Mouse (Mus musculus) frontal cortex, postnatal 36 days (tissue): ENCODE measurements around the gene Syne3.

Experiments used
- DNase-seq, 2 experiments: peaks; one replicate each; pipeline ENCODE4 v3.0.0; 2022; ENCODE audit warnings: low spot score in 2 of 2

Syne3 gene

DNA sequence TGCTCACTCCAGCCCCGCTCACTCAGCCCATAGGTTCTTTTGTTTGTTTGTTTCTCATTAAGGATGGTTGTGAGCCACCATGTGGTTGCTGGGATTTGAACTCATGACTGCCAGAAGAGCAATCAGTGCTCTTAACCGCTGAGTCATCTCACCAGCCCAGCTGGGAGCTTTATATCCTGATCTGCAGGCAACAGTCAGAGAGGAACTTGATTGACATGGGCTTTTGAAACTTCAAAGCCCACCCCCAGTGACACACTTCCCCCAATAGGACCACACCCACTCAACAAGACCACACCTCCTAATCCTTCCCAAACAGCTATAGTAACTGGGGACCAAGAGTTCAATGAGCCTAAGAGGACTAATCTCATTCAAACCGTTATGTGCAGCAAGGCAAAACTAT is 85.1 kb downstream of the Syne3 start:
- no peak for DNase-seq

DNA sequence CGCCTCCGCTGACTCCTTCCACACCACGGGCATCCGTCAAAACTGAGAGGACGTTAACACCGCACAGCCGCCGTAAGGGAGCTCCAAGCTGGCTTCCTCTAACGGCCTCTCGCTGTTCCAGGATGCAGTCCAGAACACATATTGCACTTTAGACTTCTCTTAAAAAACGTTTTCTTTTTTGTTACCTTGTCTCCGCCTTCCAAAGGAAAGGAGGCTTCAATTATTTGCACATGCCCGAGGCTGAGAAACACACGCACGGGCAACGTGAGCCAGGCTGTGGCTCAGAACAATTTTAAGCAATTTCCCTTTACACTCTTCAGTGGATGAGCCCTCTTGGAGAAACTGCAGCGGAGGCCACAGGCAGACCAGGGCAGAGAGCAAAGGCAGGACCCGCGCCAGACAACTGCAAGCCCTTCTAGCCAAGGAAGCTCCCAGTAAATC is 85.6 kb downstream of the Syne3 start:
- DNase-seq = no peak

GRCm38 (mm10) chr12:104922647-104923046 is 87.0 kb downstream of the Syne3 start:
- DNase-seq = no peak

GRCm38 (mm10) chr12:104921071-104921470 is 88.5 kb downstream of the Syne3 start:
- DNase-seq = no peak

DNA sequence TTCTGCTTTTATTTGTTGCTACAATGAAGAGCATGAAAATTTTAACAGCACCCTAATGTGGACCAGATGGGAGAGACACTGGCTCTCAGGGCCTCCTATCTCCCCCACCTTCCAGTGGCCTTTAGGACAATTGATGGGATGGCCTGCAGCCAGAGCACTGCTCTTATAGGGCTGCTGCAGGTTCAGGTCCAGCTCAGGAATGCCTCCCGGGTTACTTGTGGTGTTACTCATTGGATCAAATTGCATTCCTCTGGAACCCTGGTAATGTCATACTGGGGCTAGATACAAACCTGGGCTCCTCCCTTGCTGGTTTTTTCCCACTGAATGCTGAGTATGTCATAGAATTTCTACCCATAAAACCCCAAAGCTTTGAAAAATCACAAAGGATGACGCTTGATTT is 90.4 kb downstream of the Syne3 start:
- DNase-seq = no peak

DNA sequence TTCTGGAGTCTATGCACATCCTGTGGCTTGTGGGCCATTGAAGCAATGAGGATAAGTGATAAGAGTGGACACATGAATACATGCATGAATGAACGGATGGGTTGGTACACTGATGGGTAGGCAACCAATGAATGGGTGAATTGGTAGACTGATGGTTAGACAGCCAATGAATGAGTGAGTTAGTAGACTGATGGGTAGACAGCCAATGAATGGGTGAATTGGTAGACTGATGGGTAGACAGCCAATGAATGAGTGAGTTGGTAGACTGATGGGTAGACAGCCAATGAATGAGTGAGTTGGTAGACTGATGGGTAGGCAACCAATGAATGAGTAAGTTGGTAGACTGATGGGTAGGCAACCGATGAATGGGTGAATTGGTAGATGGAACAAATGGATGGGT is 91.7 kb downstream of the Syne3 start:
- no peak for DNase-seq

GRCm38 (mm10) chr12:104917297-104917696 is 92.3 kb downstream of the Syne3 start:
- no peak for DNase-seq

GRCm38 (mm10) chr12:104916776-104917175 is 92.8 kb downstream of the Syne3 start:
- no peak for DNase-seq

DNA sequence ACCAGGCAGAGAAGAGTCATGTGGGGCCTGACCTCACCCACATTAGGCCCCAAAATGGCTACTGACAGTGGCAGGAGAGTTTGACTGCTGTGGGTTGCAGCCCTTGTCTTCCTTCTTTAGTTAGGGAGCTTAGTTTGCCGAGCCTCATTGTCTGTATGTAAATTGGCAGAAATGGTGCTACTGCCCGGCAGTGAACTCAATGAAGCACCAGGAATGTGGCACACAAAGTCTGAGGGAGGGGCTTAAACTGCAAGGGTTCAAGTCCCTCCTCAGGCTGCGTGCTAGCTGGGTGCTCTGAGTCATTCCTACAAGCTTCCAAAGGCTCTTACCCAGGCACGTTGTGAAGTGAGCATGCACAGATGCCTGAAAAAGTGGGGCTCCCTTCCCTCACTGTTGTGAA is 93.9 kb downstream of the Syne3 start:
- no peak for DNase-seq

GRCm38 (mm10) chr12:104912990-104913389 is 96.6 kb downstream of the Syne3 start:
- no peak for DNase-seq

- peak; percentile 40 to 61 for DNase-seq
Measured at GRCm38 (mm10) chr12:104912281-104912933, 97.2 kb downstream of the Syne3 start.

DNA sequence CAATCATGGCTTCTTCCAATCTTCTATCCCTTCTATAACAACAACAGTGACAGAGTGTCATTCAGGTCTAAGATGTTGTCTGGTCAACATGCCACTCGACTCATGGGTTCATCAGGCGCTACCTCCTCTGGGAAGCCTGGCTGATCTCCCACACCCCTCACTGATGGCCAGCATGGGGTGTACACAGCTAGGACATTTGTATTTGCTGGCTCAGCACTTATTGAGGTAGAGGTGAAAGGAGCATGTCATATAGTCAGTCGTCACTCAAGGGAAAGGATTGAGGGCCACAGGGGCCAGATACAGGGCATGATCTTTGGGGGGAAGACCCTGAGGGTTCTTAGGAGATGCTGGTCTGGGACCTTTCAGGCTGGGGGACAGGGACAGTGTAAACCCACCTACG is 99.9 kb downstream of the Syne3 start:
- DNase-seq = no peak

DNA sequence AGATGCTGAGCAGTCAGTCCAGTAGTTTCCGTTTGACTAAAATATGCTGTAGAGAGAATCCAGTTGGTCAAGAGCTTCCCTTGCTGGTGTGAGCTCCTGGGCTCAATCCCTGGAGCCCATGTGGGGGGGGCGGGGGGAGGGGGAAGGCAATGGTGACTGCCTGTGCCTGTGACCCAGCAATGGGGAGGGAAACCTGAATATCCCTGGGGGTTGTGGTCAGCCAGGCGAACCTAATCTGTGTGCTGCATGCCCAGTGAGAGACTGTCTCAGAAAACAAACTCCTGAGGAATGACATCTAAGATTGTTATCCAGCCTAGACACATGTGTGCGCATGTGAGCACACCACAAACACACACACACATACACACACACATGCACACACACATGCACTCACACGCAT is 100.6 kb downstream of the Syne3 start:
- no peak for DNase-seq

DNA sequence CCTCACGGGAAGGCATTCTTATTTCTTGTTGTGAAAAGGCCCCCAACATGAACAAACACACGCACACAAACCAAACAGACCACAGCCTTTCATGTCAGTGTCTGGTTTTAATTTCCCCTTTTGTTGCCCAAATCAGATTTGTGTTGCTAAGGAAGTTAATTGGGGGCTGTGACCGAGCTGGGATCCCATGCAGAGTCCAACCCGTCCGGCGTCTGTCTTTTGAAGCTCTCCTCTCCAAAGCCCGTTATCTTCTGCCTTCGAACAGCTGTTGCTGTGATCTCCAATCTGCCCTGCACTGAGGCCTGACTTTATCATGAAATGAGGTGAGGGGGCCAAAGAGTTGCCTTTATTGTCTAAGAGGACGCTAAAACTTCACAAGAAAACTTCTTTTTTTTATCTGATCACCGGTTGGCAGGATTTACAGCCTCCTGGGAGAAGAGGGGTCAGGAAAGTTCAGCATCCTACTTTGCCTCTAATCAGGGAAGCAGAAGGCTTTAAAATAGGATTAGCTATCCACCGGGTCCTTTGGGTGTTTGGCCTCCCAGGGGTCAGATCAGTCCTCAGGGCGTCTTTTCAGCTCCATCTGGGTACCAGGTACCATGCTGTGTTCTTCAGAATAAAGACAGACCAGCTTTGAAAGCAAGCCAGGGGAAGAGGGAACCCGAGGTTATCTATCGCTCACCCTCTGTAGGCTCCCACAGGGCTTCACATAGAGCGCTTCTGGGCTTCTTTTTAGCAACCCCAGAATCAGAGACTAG is 101.4 kb downstream of the Syne3 start:
- no peak for DNase-seq

DNA sequence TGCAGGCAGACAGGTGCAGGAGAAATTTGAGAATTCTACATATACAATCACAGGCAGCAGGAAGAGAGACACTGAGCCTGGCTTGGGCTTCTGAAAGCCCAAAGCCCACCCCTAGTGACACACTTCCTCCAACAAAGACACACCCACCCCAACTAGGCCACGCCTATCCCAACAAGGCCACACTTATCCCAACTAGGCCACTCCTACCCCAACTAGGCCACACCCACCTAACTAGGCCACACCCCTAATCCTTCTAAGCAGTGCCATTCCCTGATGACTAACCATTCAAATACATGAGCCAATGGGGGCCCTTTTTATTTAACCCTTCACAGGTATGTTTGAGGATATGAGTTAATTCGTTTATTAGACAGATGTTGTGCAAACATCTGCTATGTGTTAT is 102.5 kb downstream of the Syne3 start:
- DNase-seq = no peak

GRCm38 (mm10) chr12:104904138-104904537 is 105.5 kb downstream of the Syne3 start:
- no peak for DNase-seq

GRCm38 (mm10) chr12:104902392-104903053 is 107.1 kb downstream of the Syne3 start:
- DNase-seq = no peak

GRCm38 (mm10) chr12:104901320-104901719 is 108.3 kb downstream of the Syne3 start:
- DNase-seq = no peak

GRCm38 (mm10) chr12:104899835-104900234 is 109.8 kb downstream of the Syne3 start:
- no peak for DNase-seq

- no peak for DNase-seq
Measured at GRCm38 (mm10) chr12:104899161-104899560, 110.4 kb downstream of the Syne3 start.

GRCm38 (mm10) chr12:104898718-104899117 is 110.9 kb downstream of the Syne3 start:
- DNase-seq = no peak

DNA sequence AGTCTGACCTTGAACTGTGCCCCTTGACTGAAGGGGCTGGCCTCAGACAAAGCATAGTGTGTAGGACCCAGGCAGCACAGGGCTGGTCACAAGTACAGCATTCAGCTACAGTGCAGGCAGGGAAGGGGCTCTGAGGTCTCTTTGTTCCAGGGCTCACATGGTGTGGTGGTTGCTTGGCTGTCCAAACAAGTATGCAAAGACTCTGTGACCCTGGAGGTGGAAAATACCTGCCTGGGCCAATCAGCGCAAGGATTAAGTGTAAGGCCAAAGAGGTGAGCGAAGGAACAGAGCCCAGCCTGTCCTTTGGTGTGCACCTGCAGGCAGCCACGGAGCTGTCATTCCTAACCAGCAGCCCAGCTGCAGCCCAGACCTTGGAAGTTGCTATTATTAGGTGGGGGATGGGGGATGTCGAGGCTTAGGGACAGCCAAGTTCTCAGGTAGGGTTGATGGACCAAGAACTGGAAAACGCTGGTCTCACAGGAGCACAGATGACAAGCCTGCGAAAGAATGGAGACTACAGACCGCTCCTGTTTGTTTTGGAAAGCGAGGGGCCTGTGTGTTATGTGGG is 112.5 kb downstream of the Syne3 start:
- no peak for DNase-seq

- peak; percentile 24 to 44 for DNase-seq
Measured at GRCm38 (mm10) chr12:104896640-104897039, 113.0 kb downstream of the Syne3 start.
